Mouse (Mus musculus) kidney, embryonic 15.5 days (tissue): ENCODE results near the gene Slc1a2. TPM values are rescaled to one million over a fixed set of nuclear protein-coding genes. Genes with fewer than 3 reads are reported as not detected.
A peak's percentile ranks its signal among the peaks of the same experiment; 100 is the strongest.

Experiments
- ATAC-seq: fragments of 200-750 bp; cut with Nextera tagmentation; replicated peaks from 2 replicates; pipeline ENCODE4 v1.8.0; 2017; ENCODE audit warnings: moderate TSS enrichment; ENCODE audit not compliant: low FRiP score
- H3K27ac ChIP-seq: fragments of 300-500 bp; sonication (generic); 2 replicates; pipeline ENCODE4 v1.5.1; 2015; ENCODE audit warnings: mild to moderate bottlenecking, inconsistent platforms
- H3K27me3 ChIP-seq: fragments of 300-500 bp; sonication (generic); 2 replicates; pipeline ENCODE4 v1.6.1; 2015; ENCODE audit warnings: inconsistent platforms
- H3K36me3 ChIP-seq: fragments of 300-500 bp; sonication (generic); 2 replicates; pipeline ENCODE4 v1.6.1; 2015; ENCODE audit warnings: inconsistent platforms
- H3K4me1 ChIP-seq: fragments of 300-500 bp; sonication (generic); 2 replicates; pipeline ENCODE4 v1.6.1; 2015; ENCODE audit warnings: inconsistent platforms
- H3K4me2 ChIP-seq: fragments of 300-500 bp; sonication (generic); 2 replicates; pipeline ENCODE4 v1.6.1; 2015; ENCODE audit warnings: moderate library complexity, mild to moderate bottlenecking, inconsistent platforms
- H3K4me3 ChIP-seq: fragments of 300-500 bp; sonication (generic); replicated peaks from 2 replicates; pipeline ENCODE4 v1.5.1; 2015; ENCODE audit warnings: mild to moderate bottlenecking, inconsistent platforms
- H3K9ac ChIP-seq: fragments of 300-500 bp; sonication (generic); 2 replicates; pipeline ENCODE4 v1.6.1; 2015; ENCODE audit warnings: mild to moderate bottlenecking, inconsistent platforms
- H3K9me3 ChIP-seq: fragments of 300-500 bp; sonication (generic); replicated peaks from 2 replicates; pipeline ENCODE4 v1.6.1; 2016; ENCODE audit warnings: inconsistent platforms
- WGBS: fragments of 180-500 bp; shearing (Covaris S2); methylation state at CpG from one replicate; pipeline ENCODE4 v1.1.7; 2015; ENCODE audit warnings: mixed read lengths; 5-methylcytosine and 5-hydroxymethylcytosine counted together
- polyA plus RNA-seq: library from polyadenylated mRNA; unstranded; fragments of >200 nt; fragmentation: Nextera tagmentation; extraction: Ambion mirVana; gene quantifications from 2 replicates; pipeline ENCODE4 v1.2.1, GENCODE M21; 2015

Slc1a2 gene
- polyA plus RNA-seq, 1 experiment from 2014 or later, result 0.51 TPM

GRCm38 (mm10) chr2:102809436-102809835 is 151.0 kb downstream of the Slc1a2 start:
- no peak overlapping the region for H3K9ac ChIP-seq
- 85% methylated on average over 1 of the region's 1 CpGs for WGBS
- H3K4me2 ChIP-seq, result no peak overlapping the region
- H3K36me3 ChIP-seq, result no peaks in the 10 kb centered on the region
- H3K4me3 ChIP-seq, result no peak overlapping the region
- H3K27ac ChIP-seq, result no peak overlapping the region
- ATAC-seq, result no peak
- H3K9me3 ChIP-seq, result no peaks in the 10 kb centered on the region
- H3K4me1 ChIP-seq, result no peaks in the 10 kb centered on the region
- no peaks in the 10 kb centered on the region for H3K27me3 ChIP-seq

DNA sequence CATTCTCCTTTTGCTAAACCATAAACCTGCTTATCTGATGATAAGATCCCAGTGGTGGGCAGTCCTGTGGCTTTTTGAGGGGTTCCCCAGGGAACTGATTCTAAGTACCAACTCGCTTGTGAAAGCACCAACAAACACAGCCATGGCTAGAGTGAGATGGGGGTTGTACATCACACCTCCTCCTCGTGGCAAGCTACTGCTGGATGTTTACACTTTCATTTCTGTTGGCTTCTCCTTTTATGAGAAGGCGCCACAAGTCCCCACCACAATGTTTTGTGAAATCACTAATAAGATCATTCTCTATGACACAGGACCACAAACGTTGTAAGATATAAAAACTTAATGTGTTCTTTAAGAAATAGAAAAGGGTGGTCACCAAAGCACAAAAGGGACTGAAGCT is 154.3 kb downstream of the Slc1a2 start:
- Histone ChIP-seq H3K27me3 (no peaks in the 10 kb centered on the region), H3K4me3 (no peak overlapping the region), H3K4me2 (no peak overlapping the region), H3K9ac (no peak overlapping the region), H3K4me1 (peaks cover 7% of the 10 kb centered on the region; the same call in 1 of the 2 replicates), H3K27ac (no peak overlapping the region), H3K36me3 (no peaks in the 10 kb centered on the region), H3K9me3 (no peaks in the 10 kb centered on the region)
- 65% methylated on average over 4 of the region's 4 CpGs for WGBS
- ATAC-seq, result no peak

GRCm38 (mm10) chr2:102815289-102815809 is 156.9 kb downstream of the Slc1a2 start:
- Histone ChIP-seq H3K36me3 (no peaks in the 10 kb centered on the region), H3K27me3 (no peaks in the 10 kb centered on the region), H3K9ac (no peak overlapping the region), H3K4me2 (0 out of 2 replicates have a peak overlapping the region, but pooled peaks have one; percentile 1), H3K4me1 (peaks cover 11% of the 10 kb centered on the region), H3K9me3 (no peaks in the 10 kb centered on the region), H3K4me3 (no peak overlapping the region), H3K27ac (peak overlapping the region; percentile 68; the same call in 1 of the 2 replicates)
- WGBS, result 13% methylated on average over 6 of the region's 6 CpGs
- ATAC-seq, result peak; percentile 94

DNA sequence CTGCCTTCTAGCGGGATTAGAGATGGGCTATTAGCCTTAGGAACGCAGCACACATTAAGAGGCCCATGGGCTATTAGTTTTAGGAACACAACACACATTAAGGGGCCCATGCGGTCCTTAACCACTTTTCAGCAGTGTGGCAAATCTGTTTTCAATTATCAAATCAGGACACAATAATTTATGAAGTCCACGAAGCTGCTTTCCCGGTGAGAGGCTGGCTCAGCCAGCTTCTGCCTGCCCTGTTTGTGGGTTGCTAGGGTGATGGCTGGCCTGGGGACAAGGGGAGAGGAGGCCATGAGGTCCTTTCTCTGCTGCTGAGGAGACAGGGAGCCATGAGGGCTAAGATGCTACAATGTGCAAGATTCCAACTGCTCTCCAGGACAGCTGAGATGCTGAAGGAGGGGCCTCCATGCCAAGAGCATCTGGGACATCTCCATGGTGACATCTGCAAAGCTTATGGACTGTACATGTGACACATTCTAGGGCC is 161.8 kb downstream of the Slc1a2 start:
- no peaks in the 10 kb centered on the region for H3K27me3 ChIP-seq
- H3K4me1 ChIP-seq, result peaks cover 8% of the 10 kb centered on the region
- peak; percentile 50; the same call in 1 of the 2 replicates for ATAC-seq
- H3K9ac ChIP-seq, result no peak overlapping the region
- H3K4me3 ChIP-seq, result no peak overlapping the region
- H3K36me3 ChIP-seq, result no peaks in the 10 kb centered on the region
- H3K4me2 ChIP-seq, result no peak overlapping the region
- H3K27ac ChIP-seq, result no peak overlapping the region
- H3K9me3 ChIP-seq, result no peaks in the 10 kb centered on the region
- WGBS, result 45% methylated on average over 5 of the region's 5 CpGs

- no peak overlapping the region for H3K9ac ChIP-seq
- H3K36me3 ChIP-seq, result no peaks in the 10 kb centered on the region
- no peak overlapping the region for H3K27ac ChIP-seq
- H3K4me2 ChIP-seq, result no peak overlapping the region
- WGBS, result 72% methylated on average over 8 of the region's 8 CpGs
- H3K9me3 ChIP-seq, result no peaks in the 10 kb centered on the region
- no peaks in the 10 kb centered on the region for H3K27me3 ChIP-seq
- H3K4me3 ChIP-seq, result no peak overlapping the region
- peaks cover 5% of the 10 kb centered on the region; the same call in 1 of the 2 replicates for H3K4me1 ChIP-seq
- no peak for ATAC-seq
Measured at GRCm38 (mm10) chr2:102820790-102821189, 162.3 kb downstream of the Slc1a2 start.

- H3K27me3 ChIP-seq, result no peaks in the 10 kb centered on the region
- H3K9me3 ChIP-seq, result no peaks in the 10 kb centered on the region
- ATAC-seq, result no peak
- H3K4me2 ChIP-seq, result no peak overlapping the region
- H3K9ac ChIP-seq, result no peak overlapping the region
- no peak overlapping the region for H3K4me3 ChIP-seq
- H3K36me3 ChIP-seq, result no peaks in the 10 kb centered on the region
- H3K27ac ChIP-seq, result no peak overlapping the region
- peaks cover 5% of the 10 kb centered on the region; the same call in 1 of the 2 replicates for H3K4me1 ChIP-seq
- 94% methylated on average over 6 of the region's 6 CpGs for WGBS
Measured at GRCm38 (mm10) chr2:102822036-102822435, 163.6 kb downstream of the Slc1a2 start.

- H3K27ac ChIP-seq, result no peak overlapping the region
- no peak overlapping the region for H3K9ac ChIP-seq
- H3K36me3 ChIP-seq, result no peaks in the 10 kb centered on the region
- H3K4me3 ChIP-seq, result no peak overlapping the region
- WGBS, result 91% methylated on average over 9 of the region's 9 CpGs
- ATAC-seq, result no peak
- H3K27me3 ChIP-seq, result no peaks in the 10 kb centered on the region
- H3K9me3 ChIP-seq, result no peaks in the 10 kb centered on the region
- no peaks in the 10 kb centered on the region for H3K4me1 ChIP-seq
- H3K4me2 ChIP-seq, result no peak overlapping the region
Measured at GRCm38 (mm10) chr2:102825961-102826633, 167.6 kb downstream of the Slc1a2 start.

DNA sequence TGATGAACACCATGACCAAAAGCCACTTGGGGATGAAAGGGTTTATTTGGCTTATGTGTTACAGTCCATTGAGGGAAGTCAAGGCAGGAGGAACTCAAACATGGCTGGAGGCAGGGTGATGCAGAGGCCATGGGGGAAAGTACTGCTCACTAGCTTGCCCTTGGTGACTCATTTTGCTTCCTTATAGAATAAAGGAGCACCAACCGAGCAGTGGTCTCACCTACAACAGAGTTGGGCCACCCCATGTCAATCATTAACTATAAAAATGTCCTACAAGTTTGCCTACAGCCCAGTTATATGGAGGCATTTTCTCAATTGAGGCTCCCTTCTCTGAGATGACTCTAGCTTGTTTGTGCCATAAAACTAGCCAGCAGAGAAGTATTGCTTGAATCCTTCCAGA is 169.4 kb downstream of the Slc1a2 start:
- H3K27ac ChIP-seq, result no peak overlapping the region
- H3K4me2 ChIP-seq, result no peak overlapping the region
- no peaks in the 10 kb centered on the region for H3K36me3 ChIP-seq
- no peaks in the 10 kb centered on the region for H3K4me1 ChIP-seq
- H3K9me3 ChIP-seq, result no peaks in the 10 kb centered on the region
- no peak overlapping the region for H3K4me3 ChIP-seq
- 57% methylated on average over 1 of the region's 1 CpGs for WGBS
- no peaks in the 10 kb centered on the region for H3K27me3 ChIP-seq
- H3K9ac ChIP-seq, result no peak overlapping the region
- ATAC-seq, result no peak

DNA sequence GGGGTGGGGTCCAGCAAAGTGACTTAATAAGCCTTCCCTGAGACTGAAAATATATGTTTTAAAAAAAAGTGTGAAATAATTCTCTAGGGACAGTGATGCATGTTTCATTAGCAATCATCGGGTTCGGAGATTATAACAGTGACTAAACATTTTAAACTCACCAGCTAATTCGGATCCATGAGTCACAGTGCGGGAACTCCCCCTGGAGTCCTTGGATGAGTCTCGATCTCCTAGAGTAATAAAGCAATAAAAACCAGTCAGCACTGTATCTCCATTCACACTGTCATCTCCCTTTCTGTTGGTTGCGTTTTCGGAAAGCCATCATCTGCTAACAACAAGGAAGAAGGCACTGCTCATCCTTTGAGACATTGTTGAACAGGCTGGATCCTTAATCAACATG is 169.9 kb downstream of the Slc1a2 start:
- H3K4me2 ChIP-seq, result no peak overlapping the region
- H3K36me3 ChIP-seq, result no peaks in the 10 kb centered on the region
- H3K9ac ChIP-seq, result no peak overlapping the region
- ATAC-seq, result no peak
- no peak overlapping the region for H3K4me3 ChIP-seq
- no peak overlapping the region for H3K27ac ChIP-seq
- no peaks in the 10 kb centered on the region for H3K4me1 ChIP-seq
- no peaks in the 10 kb centered on the region for H3K9me3 ChIP-seq
- 62% methylated on average over 7 of the region's 7 CpGs for WGBS
- H3K27me3 ChIP-seq, result no peaks in the 10 kb centered on the region

DNA sequence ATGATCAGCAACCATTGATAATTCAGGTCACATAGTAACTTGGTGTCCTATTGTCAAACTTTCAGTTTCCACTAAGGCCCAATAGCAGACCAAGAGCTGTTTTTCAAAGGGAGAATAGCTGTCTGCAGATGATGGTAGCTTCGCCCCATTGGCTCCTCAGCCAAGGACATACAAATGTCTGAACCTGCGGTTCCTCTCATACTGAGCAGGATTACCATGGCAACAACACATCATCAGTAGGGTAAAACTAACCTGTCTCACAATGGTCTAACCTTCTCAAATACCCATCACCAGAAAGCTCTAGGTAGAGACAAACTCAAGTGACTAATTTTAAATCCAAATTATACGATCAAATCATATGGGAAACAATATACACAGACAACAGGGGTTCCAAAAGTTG is 170.7 kb downstream of the Slc1a2 start:
- no peaks in the 10 kb centered on the region for H3K9me3 ChIP-seq
- H3K4me1 ChIP-seq, result no peaks in the 10 kb centered on the region
- 95% methylated on average over 3 of the region's 3 CpGs for WGBS
- no peaks in the 10 kb centered on the region for H3K27me3 ChIP-seq
- no peak overlapping the region for H3K4me2 ChIP-seq
- no peaks in the 10 kb centered on the region for H3K36me3 ChIP-seq
- peak; percentile 66; the same call in 1 of the 2 replicates for ATAC-seq
- no peak overlapping the region for H3K4me3 ChIP-seq
- no peak overlapping the region for H3K9ac ChIP-seq
- no peak overlapping the region for H3K27ac ChIP-seq

- Histone ChIP-seq H3K9me3 (no peaks in the 10 kb centered on the region), H3K4me1 (no peaks in the 10 kb centered on the region), H3K4me3 (no peak overlapping the region), H3K9ac (no peak overlapping the region), H3K36me3 (no peaks in the 10 kb centered on the region), H3K27me3 (no peaks in the 10 kb centered on the region), H3K4me2 (no peak overlapping the region), H3K27ac (no peak overlapping the region)
- ATAC-seq, result no peak
Measured at GRCm38 (mm10) chr2:102831547-102831946, 173.1 kb downstream of the Slc1a2 start.

DNA sequence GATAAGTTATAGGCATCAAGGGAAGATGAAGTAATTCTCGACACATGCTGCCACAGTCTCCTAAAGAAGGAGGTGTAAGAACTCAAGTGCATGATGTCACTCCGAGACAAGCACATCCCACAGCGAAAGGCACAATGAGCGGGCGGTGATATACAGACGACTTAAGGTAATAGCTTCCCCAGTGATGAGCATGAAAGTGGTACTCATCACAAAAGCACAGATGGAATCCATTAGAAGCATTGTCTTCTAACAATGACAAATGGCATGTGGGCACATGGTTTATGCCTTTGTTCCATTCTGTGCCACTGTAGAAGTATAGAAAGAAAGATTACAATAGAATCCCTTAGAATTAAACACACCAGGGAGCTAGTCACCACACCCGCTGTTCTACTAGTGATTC is 179.7 kb downstream of the Slc1a2 start:
- no peaks in the 10 kb centered on the region for H3K36me3 ChIP-seq
- 89% methylated on average over 7 of the region's 7 CpGs for WGBS
- no peaks in the 10 kb centered on the region for H3K9me3 ChIP-seq

More for the DNA sequence above, 179.7 kb downstream of the Slc1a2 start:
- H3K4me3 ChIP-seq, result no peak overlapping the region
- ATAC-seq, result no peak
- no peak overlapping the region for H3K27ac ChIP-seq
- H3K4me1 ChIP-seq, result no peaks in the 10 kb centered on the region
- H3K4me2 ChIP-seq, result no peak overlapping the region
- no peaks in the 10 kb centered on the region for H3K27me3 ChIP-seq
- no peak overlapping the region for H3K9ac ChIP-seq
